Mouse (Mus musculus): ENCODE results near the gene Car3. TPM values are rescaled to one million over a fixed set of nuclear protein-coding genes. Genes with fewer than 3 reads are reported as not detected.

Gene Car3
- not detected for total RNA-seq (2023)

DNA sequence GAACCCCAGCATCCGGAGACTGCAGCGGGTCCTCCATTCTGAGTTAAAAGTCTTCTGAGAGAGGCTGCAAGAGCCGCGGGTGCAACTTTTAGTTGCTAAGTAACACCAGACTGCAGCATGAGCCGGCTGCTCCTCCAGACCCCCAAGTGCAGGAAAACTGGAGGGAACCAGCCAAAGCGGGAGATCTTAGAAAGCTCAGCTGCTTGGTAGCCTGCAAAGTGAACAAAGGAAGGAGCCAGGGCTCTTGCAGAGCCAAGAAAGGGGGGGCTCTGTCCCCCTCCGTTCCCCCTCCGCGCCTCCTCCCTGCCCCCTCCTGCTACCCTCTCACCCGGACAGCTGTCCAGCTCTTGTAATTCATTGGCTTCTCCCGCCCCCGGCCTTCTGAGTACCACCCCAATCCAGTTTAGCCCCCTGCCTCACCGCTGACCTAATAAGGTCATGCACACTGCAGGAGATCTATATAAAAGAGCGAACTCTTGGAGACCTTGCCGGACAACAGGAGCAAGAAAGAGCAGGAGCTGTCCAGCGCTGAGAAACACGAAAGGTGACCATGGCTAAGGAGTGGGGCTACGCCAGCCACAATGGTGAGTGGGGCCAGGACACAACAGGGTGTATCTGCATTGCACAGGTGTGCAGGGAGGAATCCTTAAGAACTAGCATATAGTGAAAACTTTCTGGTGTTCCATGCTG lies at the start of gene Car3:
Car3 (plus strand) TSS at position 491 of the 690 bp plus-strand sequence.

DNA sequence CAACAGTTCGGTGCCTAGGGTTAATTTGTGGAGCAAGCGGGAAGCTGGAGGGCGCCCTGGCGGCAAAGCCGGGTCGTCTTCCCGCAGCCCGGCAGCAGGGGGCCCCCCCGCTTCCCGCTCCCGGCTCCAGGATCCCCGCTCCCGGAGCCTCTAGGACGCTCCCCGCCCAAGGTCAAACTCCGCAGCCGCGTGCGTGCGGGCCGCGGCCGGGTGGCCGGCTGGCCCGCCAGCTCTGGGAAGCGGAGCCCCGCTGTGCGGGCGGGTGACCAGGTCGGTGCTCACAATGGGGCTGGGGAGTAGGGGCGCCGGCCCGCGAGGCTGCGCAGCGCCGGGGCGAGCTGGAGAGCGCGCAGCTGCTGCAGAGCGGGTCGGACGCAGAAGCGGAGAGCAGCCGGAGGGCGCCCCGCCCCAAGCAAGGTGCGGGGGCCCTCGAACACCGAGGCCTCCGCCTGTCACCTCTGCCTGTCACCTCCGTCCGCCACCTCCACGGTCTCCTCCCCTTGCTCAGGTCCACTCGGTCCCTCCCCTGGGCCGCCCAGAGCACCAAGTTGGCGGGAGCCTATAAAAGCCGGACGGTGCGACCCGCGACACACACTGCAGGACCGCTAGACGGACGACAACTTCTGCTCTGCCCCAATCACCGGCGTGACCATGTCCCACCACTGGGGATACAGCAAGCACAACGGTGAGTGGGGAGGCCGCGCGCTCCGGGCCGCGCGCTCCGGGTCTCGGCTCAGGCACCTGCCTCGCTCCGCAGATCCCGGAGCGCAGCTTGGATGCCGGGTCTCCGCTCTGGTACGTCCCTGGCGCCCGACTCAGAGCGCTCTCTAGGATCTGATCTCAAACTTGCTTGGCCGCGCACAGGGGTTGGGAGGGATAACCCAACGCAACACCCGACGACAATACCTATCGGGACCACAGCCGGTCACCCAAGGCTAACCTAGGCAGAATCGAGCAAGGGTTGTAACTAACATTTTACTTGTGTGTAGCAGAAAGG lies 23.1 kb downstream of the Car3 start, which contains the start of gene Car2:
Car2 (plus strand) TSS at position 172 of the 997 bp plus-strand sequence.

Other genes with a start within 250 kb of the Car3 start
- 1 to 10 TPM; 2.0 to 2.3 TPM for gene Car13, start 221.8 kb upstream of the Car3 start, total RNA-seq (2023)
- not detected for gene Car1, start 55.1 kb upstream of the Car3 start, total RNA-seq (2023)
- 1 to 10 TPM; 1.8 to 2.0 TPM for gene Car2, start 22.8 kb downstream of the Car3 start, total RNA-seq (2023)